Mouse (Mus musculus): ENCODE data around the gene Tnfrsf9. TPM values are rescaled to one million over a fixed set of nuclear protein-coding genes. Genes with fewer than 3 reads are reported as not detected.

Gene Tnfrsf9
- polyA plus RNA-seq, 1 experiment from 2014 or later = 0.54 TPM

DNA sequence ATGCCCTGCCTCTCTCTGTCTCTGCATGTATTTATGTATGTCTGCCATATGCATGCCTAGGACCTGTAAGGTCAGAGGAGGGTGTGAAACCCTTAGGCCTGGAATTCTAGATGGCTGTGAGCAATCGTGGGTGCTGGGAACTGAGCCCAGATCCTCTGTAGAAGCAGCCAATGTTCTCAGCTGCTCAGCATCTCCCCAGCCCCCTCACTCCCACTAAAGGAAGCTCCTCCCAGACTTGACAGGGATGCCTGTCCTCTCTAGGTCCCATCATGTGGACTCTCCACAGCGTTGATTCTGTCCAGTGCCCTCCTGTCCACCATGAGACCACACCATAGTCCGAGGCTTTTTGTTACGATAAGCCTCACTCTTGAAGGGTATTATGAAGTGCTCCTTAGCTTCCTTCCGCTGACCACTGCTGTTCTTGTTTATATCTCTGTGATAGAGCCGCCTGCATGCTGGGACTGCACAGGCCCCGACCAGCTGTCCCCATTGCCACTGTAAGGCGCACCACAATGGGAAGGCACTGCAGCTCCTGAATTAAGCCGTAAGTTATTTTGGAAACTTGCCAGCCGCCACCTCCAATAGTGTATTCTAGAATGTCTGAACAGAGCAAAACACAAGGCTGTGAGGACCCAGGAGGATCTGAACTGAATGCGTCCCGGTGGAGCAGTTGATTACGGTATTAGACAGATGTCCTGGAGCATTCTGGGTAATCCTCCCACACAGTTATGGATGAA is 42.2 kb downstream of the Tnfrsf9 start:
- peak overlapping the region; percentile 17; the same call in 1 of the 2 replicates for H3K9ac ChIP-seq
- peak overlapping the region; percentile 73 for H3K27ac ChIP-seq
- H3K4me3 ChIP-seq (replicated peaks) = no peak overlapping the region
- peaks cover 9% of the 10 kb centered on the region for H3K4me1 ChIP-seq
- H3K9me3 ChIP-seq = no peaks in the 10 kb centered on the region
- 64% methylated on average over 13 of the region's 13 CpGs for WGBS
- peak; percentile 44; the same call in 1 of the 2 replicates for ATAC-seq (ENCODE audit: low FRiP score)
- H3K36me3 ChIP-seq (replicated peaks) = no peaks in the 10 kb centered on the region
- no peak overlapping the region for H3K4me2 ChIP-seq
- H3K27me3 ChIP-seq = no peaks in the 10 kb centered on the region

DNA sequence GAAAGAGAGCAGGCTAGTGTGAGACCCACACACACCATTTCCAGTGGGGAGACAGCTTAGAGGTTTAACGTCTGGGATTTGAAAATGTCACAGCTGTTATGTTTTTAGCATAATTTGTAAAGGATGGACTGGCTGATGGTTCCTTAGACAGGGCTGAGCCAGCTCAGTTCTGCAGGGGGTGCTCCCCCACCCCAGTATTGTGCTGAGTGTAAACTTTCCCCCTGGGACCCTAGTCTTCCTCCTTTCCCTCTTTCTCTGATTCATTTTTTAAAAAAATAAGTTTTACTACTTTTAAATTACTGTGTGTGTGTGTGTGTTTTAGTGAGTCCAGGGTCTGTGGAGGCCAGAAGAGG is 42.7 kb downstream of the Tnfrsf9 start:
- H3K27me3 ChIP-seq = no peaks in the 10 kb centered on the region
- WGBS = 58% methylated on average over 1 of the region's 1 CpGs
- no peaks in the 10 kb centered on the region for H3K36me3 ChIP-seq (replicated peaks)
- peak overlapping the region; percentile 73; the same call in 1 of the 2 replicates for H3K27ac ChIP-seq
- no peak overlapping the region for H3K4me2 ChIP-seq
- H3K4me3 ChIP-seq (replicated peaks) = no peak overlapping the region
- H3K9me3 ChIP-seq = no peaks in the 10 kb centered on the region
- ATAC-seq (ENCODE audit: low FRiP score) = peak; percentile 20; the same call in 1 of the 2 replicates
- no peak overlapping the region for H3K9ac ChIP-seq
- peaks cover 9% of the 10 kb centered on the region for H3K4me1 ChIP-seq

DNA sequence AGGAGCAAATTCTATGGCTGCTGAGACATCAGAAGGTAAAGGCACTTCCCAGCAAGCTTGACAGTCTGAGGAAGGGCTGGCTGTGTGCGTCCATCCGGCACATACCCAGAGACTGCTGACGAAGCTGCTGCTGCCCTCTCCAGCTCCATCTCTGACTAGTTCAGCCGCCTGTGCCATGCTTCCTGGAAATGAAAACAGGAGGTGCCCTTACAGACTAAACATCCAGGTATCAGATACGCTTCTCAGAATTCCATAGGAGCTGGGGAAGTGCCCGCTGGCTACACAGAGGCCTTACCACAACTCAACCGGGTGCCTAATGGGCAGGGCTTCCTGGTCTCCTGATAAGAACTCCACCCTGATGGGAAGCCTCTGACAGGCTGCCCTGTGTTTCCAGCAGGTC is 44.2 kb downstream of the Tnfrsf9 start:
- Histone ChIP-seq H3K36me3 (replicated peaks) (no peaks in the 10 kb centered on the region), H3K4me2 (no peak overlapping the region), H3K9me3 (no peaks in the 10 kb centered on the region), H3K27me3 (no peaks in the 10 kb centered on the region), H3K9ac (no peak overlapping the region), H3K27ac (no peak overlapping the region), H3K4me3 (replicated peaks) (no peak overlapping the region), H3K4me1 (peaks cover 9% of the 10 kb centered on the region)
- 81% methylated on average over 7 of the region's 7 CpGs for WGBS
- no peak for ATAC-seq (ENCODE audit: low FRiP score)

DNA sequence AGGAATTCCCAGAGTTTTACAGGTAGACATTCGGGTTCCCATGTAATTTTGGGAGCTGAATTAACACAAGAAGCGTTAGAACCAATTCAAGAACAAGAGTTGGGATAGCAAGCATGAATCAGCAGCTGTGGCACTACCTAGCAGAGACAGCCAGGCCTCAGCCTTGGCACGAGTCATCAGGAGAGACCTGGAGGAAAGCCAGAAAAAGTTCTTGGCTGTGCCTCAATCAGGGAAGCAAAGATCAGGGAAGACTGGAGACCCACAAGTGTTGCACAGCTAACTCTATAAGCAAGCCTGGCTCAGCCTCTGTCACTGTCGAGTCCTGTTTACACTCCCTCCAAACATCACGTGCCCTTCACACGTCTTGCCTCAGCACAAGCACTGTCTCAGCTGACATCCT is 47.9 kb downstream of the Tnfrsf9 start:
- no peak overlapping the region for H3K9ac ChIP-seq

DNA sequence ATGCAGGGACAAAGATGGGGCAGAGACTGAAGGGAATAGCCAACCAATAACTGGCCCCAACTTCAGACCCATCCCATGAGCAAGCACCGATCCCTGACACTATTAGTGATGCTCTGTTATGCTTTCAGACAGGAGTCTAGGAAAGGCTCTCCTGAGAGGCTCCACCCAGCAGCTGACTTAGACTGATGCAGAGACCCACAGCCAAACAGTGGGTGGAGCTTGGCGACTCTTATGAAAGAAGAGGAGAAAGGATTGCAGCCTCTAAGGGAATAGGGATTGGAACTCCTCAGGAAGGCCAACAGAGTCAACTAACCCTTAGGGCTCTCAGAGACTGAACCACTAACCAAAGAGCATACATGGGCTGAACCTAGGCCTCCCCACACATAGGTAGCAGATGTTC is 49.3 kb downstream of the Tnfrsf9 start:
- Histone ChIP-seq H3K4me1 (peaks cover 4% of the 10 kb centered on the region; the same call in 1 of the 2 replicates), H3K4me3 (replicated peaks) (no peak overlapping the region), H3K9ac (no peak overlapping the region), H3K4me2 (no peak overlapping the region), H3K36me3 (replicated peaks) (no peaks in the 10 kb centered on the region), H3K27me3 (no peaks in the 10 kb centered on the region), H3K9me3 (no peaks in the 10 kb centered on the region), H3K27ac (no peak overlapping the region)
- ATAC-seq (ENCODE audit: low FRiP score) = no peak
- 83% methylated on average over 2 of the region's 2 CpGs for WGBS

More for the DNA sequence above, 47.9 kb downstream of the Tnfrsf9 start:
- no peaks in the 10 kb centered on the region for H3K36me3 ChIP-seq (replicated peaks)
- H3K4me3 ChIP-seq (replicated peaks) = no peak overlapping the region
- ATAC-seq (ENCODE audit: low FRiP score) = no peak
- no peaks in the 10 kb centered on the region for H3K9me3 ChIP-seq
- H3K27ac ChIP-seq = no peak overlapping the region
- WGBS = 76% methylated on average over 6 of the region's 6 CpGs
- no peak overlapping the region for H3K4me2 ChIP-seq
- H3K27me3 ChIP-seq = no peaks in the 10 kb centered on the region
- H3K4me1 ChIP-seq = peaks cover 4% of the 10 kb centered on the region; the same call in 1 of the 2 replicates

DNA sequence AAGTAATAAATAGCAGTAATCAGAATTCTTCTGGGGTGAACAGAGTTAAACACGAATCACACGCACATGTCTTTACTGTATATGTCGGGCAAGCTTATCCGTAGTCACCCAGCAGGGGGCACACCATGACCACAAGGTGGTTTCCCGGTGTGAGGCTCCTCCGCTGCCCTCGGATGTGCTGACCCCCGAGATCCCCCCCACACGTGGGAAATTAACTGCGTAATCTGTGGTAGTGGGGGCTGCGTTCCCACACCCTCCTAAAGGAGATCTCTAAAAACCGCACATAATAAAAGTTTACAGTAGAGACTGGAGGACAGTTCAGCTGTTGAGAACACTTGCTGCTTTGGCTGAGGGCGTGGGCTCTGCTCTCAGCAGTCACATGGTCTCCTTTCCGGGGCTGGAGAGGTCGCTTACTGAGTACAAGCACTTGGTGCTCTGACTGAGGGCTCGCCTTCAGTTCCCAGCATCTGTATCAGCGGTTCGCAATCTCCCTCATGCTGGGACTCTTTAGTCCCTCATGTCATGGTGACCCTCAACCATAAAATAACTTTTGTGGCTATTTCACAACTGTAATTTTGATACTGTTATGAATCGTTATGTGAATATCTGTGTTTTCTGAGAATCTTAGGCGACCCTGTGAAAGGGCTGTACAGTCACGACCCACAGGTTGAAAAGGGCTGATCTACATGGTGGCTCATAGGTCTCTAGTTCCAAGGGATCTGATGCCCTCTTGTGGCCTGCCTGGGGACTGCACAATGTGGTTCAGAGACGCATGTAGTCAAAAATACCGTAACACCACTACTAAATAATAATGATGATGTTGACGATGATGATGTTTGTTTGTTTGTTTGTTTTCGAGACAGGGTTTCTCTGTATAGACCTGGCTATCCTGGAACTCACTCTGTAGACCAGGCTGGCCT is 50.5 kb downstream of the Tnfrsf9 start:
- H3K4me3 ChIP-seq (replicated peaks) = no peak overlapping the region; the same call in 1 of the 2 replicates
- no peaks in the 10 kb centered on the region for H3K9me3 ChIP-seq
- H3K27ac ChIP-seq = no peak overlapping the region
- WGBS = 17% methylated on average over 25 of the region's 25 CpGs
- H3K36me3 ChIP-seq (replicated peaks) = no peaks in the 10 kb centered on the region
- ATAC-seq (ENCODE audit: low FRiP score) = 0 out of 2 replicates have a peak, but pooled peaks have one; percentile 39
- H3K4me1 ChIP-seq = peaks cover 4% of the 10 kb centered on the region; the same call in 1 of the 2 replicates
- no peaks in the 10 kb centered on the region for H3K27me3 ChIP-seq
- no peak overlapping the region for H3K9ac ChIP-seq
- peak overlapping the region; percentile 32 for H3K4me2 ChIP-seq

DNA sequence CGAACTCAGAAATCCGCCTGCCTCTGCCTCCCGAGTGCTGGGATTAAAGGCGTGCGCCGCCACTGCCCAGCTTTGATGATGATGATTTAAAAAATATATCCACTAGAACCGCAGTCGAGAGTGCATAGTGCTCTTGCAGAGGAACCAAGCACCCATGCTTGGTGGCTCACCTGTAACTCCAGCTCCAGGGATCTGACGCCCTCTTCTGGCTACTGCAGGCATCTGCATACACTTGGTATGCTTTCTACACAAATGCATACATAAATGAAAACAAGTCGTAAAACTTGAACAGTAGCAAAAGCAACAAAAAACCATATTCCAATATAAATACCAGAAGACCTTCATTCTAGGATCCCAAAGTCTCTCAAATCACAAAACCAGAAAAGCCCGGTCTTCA is 51.2 kb downstream of the Tnfrsf9 start:
- Histone ChIP-seq H3K27ac (no peak overlapping the region), H3K4me3 (replicated peaks) (no peak overlapping the region), H3K4me1 (peaks cover 4% of the 10 kb centered on the region; the same call in 1 of the 2 replicates), H3K4me2 (no peak overlapping the region), H3K9me3 (no peaks in the 10 kb centered on the region), H3K27me3 (no peaks in the 10 kb centered on the region), H3K36me3 (replicated peaks) (no peaks in the 10 kb centered on the region), H3K9ac (no peak overlapping the region)
- ATAC-seq (ENCODE audit: low FRiP score) = no peak
- WGBS = 71% methylated on average over 11 of the region's 11 CpGs

DNA sequence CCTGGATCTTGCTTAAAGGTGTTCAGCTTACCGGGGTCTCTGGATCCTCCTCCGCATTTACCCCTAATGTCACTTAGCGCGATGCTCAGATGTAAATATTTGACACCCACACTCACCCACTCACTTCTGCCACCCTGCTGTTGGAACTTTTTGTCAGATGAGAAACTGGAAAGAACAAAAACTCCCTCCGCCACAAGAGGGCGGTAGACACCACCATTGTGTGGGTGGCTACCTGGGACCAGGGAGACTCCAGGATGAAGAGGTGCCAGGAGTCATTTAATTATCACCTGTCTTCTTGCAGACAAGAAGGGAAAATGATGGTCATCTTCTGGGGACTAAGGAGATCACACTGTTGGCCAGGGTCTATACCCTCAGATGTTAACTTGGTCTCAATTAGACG is 52.2 kb downstream of the Tnfrsf9 start:
- H3K36me3 ChIP-seq (replicated peaks) = no peaks in the 10 kb centered on the region
- no peaks in the 10 kb centered on the region for H3K9me3 ChIP-seq
- no peak overlapping the region for H3K4me3 ChIP-seq (replicated peaks)
- no peak overlapping the region for H3K4me2 ChIP-seq
- peaks cover 4% of the 10 kb centered on the region; the same call in 1 of the 2 replicates for H3K4me1 ChIP-seq
- no peak for ATAC-seq (ENCODE audit: low FRiP score)
- H3K9ac ChIP-seq = no peak overlapping the region
- no peaks in the 10 kb centered on the region for H3K27me3 ChIP-seq
- H3K27ac ChIP-seq = no peak overlapping the region
- WGBS = 22% methylated on average over 7 of the region's 7 CpGs

DNA sequence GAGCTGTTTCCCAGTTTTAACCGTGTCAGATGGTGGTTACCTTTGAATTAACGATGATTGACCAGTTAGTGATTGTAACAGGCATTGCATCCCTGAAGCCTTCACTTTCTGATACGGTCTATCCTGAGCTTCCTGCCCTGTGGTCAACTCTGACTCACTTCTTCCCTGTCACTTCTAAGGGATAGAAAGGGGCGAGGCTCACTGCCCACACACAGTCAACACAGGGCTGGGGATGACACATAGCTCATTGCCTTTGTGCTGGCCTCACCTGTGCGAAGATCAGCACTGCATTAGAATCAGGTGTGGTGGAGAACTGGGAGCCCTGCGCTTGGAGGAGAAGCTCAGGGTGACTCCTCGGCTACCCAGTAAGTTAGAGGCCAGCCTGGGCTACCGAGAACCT is 54.6 kb downstream of the Tnfrsf9 start:
- Histone ChIP-seq H3K4me3 (replicated peaks) (no peak overlapping the region), H3K9me3 (no peaks in the 10 kb centered on the region), H3K36me3 (replicated peaks) (no peaks in the 10 kb centered on the region), H3K4me2 (no peak overlapping the region), H3K4me1 (peaks cover 4% of the 10 kb centered on the region; the same call in 1 of the 2 replicates), H3K27me3 (no peaks in the 10 kb centered on the region), H3K27ac (no peak overlapping the region), H3K9ac (no peak overlapping the region)
- ATAC-seq (ENCODE audit: low FRiP score) = no peak
- WGBS = 83% methylated on average over 8 of the region's 8 CpGs

DNA sequence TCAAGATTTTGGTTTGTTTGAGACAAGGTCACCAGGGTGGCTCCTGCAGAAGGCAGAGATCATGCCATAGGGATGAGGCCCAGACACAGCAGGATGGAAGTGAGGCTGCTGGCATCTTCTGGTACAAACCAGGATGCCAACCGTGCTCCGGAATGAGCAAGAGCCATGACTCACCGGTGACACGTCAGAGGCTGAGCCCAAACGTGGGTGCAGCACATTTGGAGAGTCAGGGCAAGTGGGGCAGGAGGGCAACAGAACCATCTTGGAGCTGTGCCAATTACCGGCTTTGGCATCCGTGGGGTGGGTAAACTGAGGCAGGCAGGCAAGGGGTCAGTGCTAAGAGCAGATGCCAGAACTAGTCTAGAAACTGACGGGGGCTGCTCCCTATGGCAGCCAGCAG is 58.9 kb downstream of the Tnfrsf9 start:
- no peak overlapping the region for H3K4me3 ChIP-seq (replicated peaks)
- H3K36me3 ChIP-seq (replicated peaks) = no peaks in the 10 kb centered on the region
- no peaks in the 10 kb centered on the region for H3K9me3 ChIP-seq
- no peak for ATAC-seq (ENCODE audit: low FRiP score)
- no peak overlapping the region for H3K9ac ChIP-seq
- no peaks in the 10 kb centered on the region for H3K4me1 ChIP-seq
- WGBS = 81% methylated on average over 8 of the region's 8 CpGs
- H3K4me2 ChIP-seq = no peak overlapping the region
- no peak overlapping the region for H3K27ac ChIP-seq
- no peaks in the 10 kb centered on the region for H3K27me3 ChIP-seq

DNA sequence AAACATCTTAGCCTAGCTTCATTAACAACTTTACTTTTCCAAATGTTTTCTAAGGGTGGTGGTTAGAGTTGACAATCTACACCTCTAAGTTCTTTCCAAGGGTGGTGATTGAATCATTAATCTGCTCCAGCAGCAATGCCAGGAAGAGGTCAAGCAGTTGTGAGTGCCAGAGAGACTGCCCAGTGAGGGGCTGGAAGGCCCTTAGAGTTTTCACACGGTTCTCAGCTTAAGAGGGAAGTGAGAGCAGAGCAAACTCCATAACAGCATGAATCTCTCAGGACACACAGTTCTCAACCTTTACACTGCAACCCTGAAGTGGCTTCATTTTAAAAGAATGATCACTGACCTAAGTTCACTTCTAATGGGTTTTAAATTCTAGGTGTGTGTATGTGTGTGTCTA is 60.8 kb downstream of the Tnfrsf9 start:
- WGBS = 43% methylated on average over 1 of the region's 1 CpGs
- no peak overlapping the region for H3K4me3 ChIP-seq (replicated peaks)

DNA sequence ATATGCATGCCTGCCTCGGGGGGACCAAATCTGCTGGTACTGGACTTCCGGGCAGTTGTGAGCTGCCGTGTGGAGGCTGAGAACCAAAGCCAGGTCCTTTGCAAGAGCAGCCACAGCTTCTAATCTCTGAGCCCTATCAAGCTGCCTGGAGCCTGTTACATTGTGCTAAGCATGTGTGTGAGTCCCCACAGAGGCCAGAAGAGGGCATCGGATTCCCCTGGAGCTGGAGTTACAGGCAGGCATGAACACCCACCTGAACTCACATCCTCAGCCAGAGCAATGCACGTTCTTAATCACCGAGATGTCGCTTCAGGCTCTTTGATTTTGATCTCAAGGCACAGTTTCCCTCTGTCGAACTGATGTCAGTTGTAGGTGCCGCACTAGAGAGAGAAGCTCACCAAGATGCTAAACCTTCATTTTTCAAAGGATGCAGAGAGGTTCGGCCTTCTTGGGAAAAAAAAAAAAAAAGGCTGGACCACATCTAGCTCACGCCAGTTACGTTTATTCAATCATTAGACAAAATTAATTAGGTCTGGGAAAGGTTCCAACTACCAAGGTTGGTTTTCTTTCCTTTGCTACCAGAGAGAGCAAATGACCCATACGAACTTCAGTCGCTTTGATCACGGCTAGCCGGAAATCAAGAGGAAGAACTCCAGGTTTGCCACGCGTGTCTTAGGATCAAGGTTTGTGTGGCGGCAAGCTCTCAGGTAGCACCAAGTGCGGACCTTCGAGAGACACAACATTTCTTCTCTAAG is 64.0 kb downstream of the Tnfrsf9 start:
- Histone ChIP-seq H3K4me1 (no peaks in the 10 kb centered on the region), H3K27me3 (no peaks in the 10 kb centered on the region), H3K27ac (no peak overlapping the region), H3K36me3 (replicated peaks) (no peaks in the 10 kb centered on the region), H3K9ac (no peak overlapping the region), H3K4me3 (replicated peaks) (no peak overlapping the region), H3K4me2 (no peak overlapping the region), H3K9me3 (no peaks in the 10 kb centered on the region)
- ATAC-seq (ENCODE audit: low FRiP score) = no peak
- 88% methylated on average over 21 of the region's 21 CpGs for WGBS

More for the DNA sequence above, 60.8 kb downstream of the Tnfrsf9 start:
- H3K9ac ChIP-seq = no peak overlapping the region
- no peak for ATAC-seq (ENCODE audit: low FRiP score)
- H3K27ac ChIP-seq = no peak overlapping the region
- no peaks in the 10 kb centered on the region for H3K9me3 ChIP-seq
- no peaks in the 10 kb centered on the region for H3K27me3 ChIP-seq
- no peak overlapping the region for H3K4me2 ChIP-seq
- H3K4me1 ChIP-seq = no peaks in the 10 kb centered on the region
- no peaks in the 10 kb centered on the region for H3K36me3 ChIP-seq (replicated peaks)
